Mouse (Mus musculus): ENCODE data around the gene Lrp1. TPM values are rescaled to one million over a fixed set of nuclear protein-coding genes. Genes with fewer than 3 reads are reported as not detected.

Lrp1 gene
- total RNA-seq, 1 experiment from 2014 or later, result 3.2 TPM

- peak; percentile 77 for ATAC-seq (replicated peaks; ENCODE audit: low read depth, poor library complexity, severe bottlenecking)
These were observed 51.5 kb downstream of the Lrp1 start for GRCm38 (mm10) chr10:127569450-127569849.

- ATAC-seq (replicated peaks; ENCODE audit: low read depth, poor library complexity, severe bottlenecking), result no peak
These were observed 54.2 kb downstream of the Lrp1 start for GRCm38 (mm10) chr10:127566553-127567326.

- ATAC-seq (replicated peaks; ENCODE audit: low read depth, poor library complexity, severe bottlenecking), result peak; percentile 69
These were observed 56.6 kb downstream of the Lrp1 start for GRCm38 (mm10) chr10:127564301-127564700.

GRCm38 (mm10) chr10:127563840-127564239 is 57.1 kb downstream of the Lrp1 start:
- ATAC-seq (replicated peaks; ENCODE audit: low read depth, poor library complexity, severe bottlenecking), result peak; percentile 78

- ATAC-seq (replicated peaks; ENCODE audit: low read depth, poor library complexity, severe bottlenecking), result no peak
These were observed 59.8 kb downstream of the Lrp1 start for GRCm38 (mm10) chr10:127561145-127561544.

- ATAC-seq (replicated peaks; ENCODE audit: low read depth, poor library complexity, severe bottlenecking), result no peak
These were observed 63.6 kb downstream of the Lrp1 start for GRCm38 (mm10) chr10:127557397-127557796.

GRCm38 (mm10) chr10:127555703-127556102 is 65.2 kb downstream of the Lrp1 start:
- peak; percentile 67 for ATAC-seq (replicated peaks; ENCODE audit: low read depth, poor library complexity, severe bottlenecking)

GRCm38 (mm10) chr10:127549892-127550291 is 71.1 kb downstream of the Lrp1 start:
- ATAC-seq (replicated peaks; ENCODE audit: low read depth, poor library complexity, severe bottlenecking), result no peak

GRCm38 (mm10) chr10:127548236-127548635 is 72.7 kb downstream of the Lrp1 start:
- ATAC-seq (replicated peaks; ENCODE audit: low read depth, poor library complexity, severe bottlenecking), result no peak

- no peak for ATAC-seq (replicated peaks; ENCODE audit: low read depth, poor library complexity, severe bottlenecking)
These were observed 74.4 kb downstream of the Lrp1 start for GRCm38 (mm10) chr10:127546505-127546904.

- no peak for ATAC-seq (replicated peaks; ENCODE audit: low read depth, poor library complexity, severe bottlenecking)
These were observed 76.6 kb downstream of the Lrp1 start for GRCm38 (mm10) chr10:127544375-127544774.

GRCm38 (mm10) chr10:127543916-127544315 is 77.0 kb downstream of the Lrp1 start:
- ATAC-seq (replicated peaks; ENCODE audit: low read depth, poor library complexity, severe bottlenecking), result no peak

- ATAC-seq (replicated peaks; ENCODE audit: low read depth, poor library complexity, severe bottlenecking), result no peak
These were observed 78.2 kb downstream of the Lrp1 start for GRCm38 (mm10) chr10:127542720-127543119.

GRCm38 (mm10) chr10:127542084-127542483 is 78.9 kb downstream of the Lrp1 start:
- ATAC-seq (replicated peaks; ENCODE audit: low read depth, poor library complexity, severe bottlenecking), result no peak

GRCm38 (mm10) chr10:127541510-127541909 is 79.4 kb downstream of the Lrp1 start:
- no peak for ATAC-seq (replicated peaks; ENCODE audit: low read depth, poor library complexity, severe bottlenecking)

GRCm38 (mm10) chr10:127537854-127538583 is 82.9 kb downstream of the Lrp1 start:
- peak; percentile 74 for ATAC-seq (replicated peaks; ENCODE audit: low read depth, poor library complexity, severe bottlenecking)

- no peak for ATAC-seq (replicated peaks; ENCODE audit: low read depth, poor library complexity, severe bottlenecking)
These were observed 84.2 kb downstream of the Lrp1 start for GRCm38 (mm10) chr10:127536586-127537314.

- no peak for ATAC-seq (replicated peaks; ENCODE audit: low read depth, poor library complexity, severe bottlenecking)
These were observed 86.0 kb downstream of the Lrp1 start for GRCm38 (mm10) chr10:127534929-127535384.

- ATAC-seq (replicated peaks; ENCODE audit: low read depth, poor library complexity, severe bottlenecking), result no peak
These were observed 86.7 kb downstream of the Lrp1 start, which contains the start of gene Nxph4 for GRCm38 (mm10) chr10:127534036-127534928. Nxph4 (minus strand) TSS chr10:127534559.

- ATAC-seq (replicated peaks; ENCODE audit: low read depth, poor library complexity, severe bottlenecking), result no peak
These were observed 89.4 kb downstream of the Lrp1 start for GRCm38 (mm10) chr10:127531548-127531947.
